Mouse (Mus musculus) MEL (cell line): ENCODE measurements around the gene Cntnap1. TPM values are rescaled to one million over a fixed set of nuclear protein-coding genes. Genes with fewer than 3 reads are reported as not detected.
"Not testable (repeated sequence)": the region's sequence is repeated elsewhere in the genome, so short reads cannot be mapped to it uniquely, and the experiment has no call there.

Experiments used
- DNase-seq: peaks from one replicate; pipeline ENCODE4 v3.0.0; 2011; ENCODE audit warnings: low read depth, low spot score
- H3K27ac ChIP-seq: 2 replicates; pipeline ENCODE4 v1.5.1; 2012; ENCODE audit warnings: low read depth, mild to moderate bottlenecking, control low read depth, low read length, moderate library complexity; ENCODE audit not compliant: control insufficient read depth
- H3K27me3 ChIP-seq, 2 experiments: fragments of 150-350 bp in 1 of 2; sonication (generic) in 1 of 2; 2 replicates each; pipeline ENCODE4 v1.6.1; 2012; ENCODE audit warnings: low read length in 2 of 2, mild to moderate bottlenecking in 2 of 2, improper control_type of control experiment in 1 of 2, moderate library complexity in 1 of 2; ENCODE audit not compliant: insufficient read depth in 2 of 2, control insufficient read depth in 1 of 2
- H3K36me3 ChIP-seq, 2 experiments: 2 replicates each; pipeline ENCODE4 v1.6.1; 2012 to 2014; ENCODE audit warnings: low read length in 2 of 2, improper control_type of control experiment in 1 of 2, inconsistent platforms in 1 of 2, mild to moderate bottlenecking in 1 of 2; ENCODE audit not compliant: insufficient read depth in 2 of 2, control insufficient read depth in 1 of 2
- H3K4me1 ChIP-seq, 2 experiments: fragments of 150-350 bp in 1 of 2; sonication (generic) in 1 of 2; 2 replicates each; pipeline ENCODE4 v1.6.1; 2012; ENCODE audit warnings: low read length in 2 of 2, improper control_type of control experiment in 1 of 2, mild to moderate bottlenecking in 1 of 2; ENCODE audit not compliant: insufficient read depth in 2 of 2, control insufficient read depth in 1 of 2
- H3K4me3 ChIP-seq, 2 experiments: fragments of 150-350 bp in 1 of 2; sonication (generic) in 1 of 2; 2 replicates each; pipeline ENCODE4 v1.5.1; 2012; ENCODE audit warnings: low read depth in 2 of 2, low read length in 2 of 2, mild to moderate bottlenecking in 2 of 2, moderate library complexity in 2 of 2, control low read depth in 1 of 2, improper control_type of control experiment in 1 of 2; ENCODE audit not compliant: control insufficient read depth in 1 of 2, insufficient read depth in 1 of 2
- H3K79me2 ChIP-seq: 2 replicates; pipeline ENCODE4 v1.6.1; 2012; ENCODE audit warnings: mild to moderate bottlenecking, low read length, moderate library complexity; ENCODE audit not compliant: control insufficient read depth, poor library complexity, insufficient read depth
- H3K9ac ChIP-seq: 2 replicates; pipeline ENCODE4 v1.6.1; 2012; ENCODE audit warnings: low read depth, mild to moderate bottlenecking, control low read depth, low read length, moderate library complexity; ENCODE audit not compliant: control insufficient read depth, poor library complexity, severe bottlenecking
- H3K9me3 ChIP-seq: fragments of 150-350 bp; sonication (generic); replicated peaks from 2 replicates; pipeline ENCODE4 v1.6.1; 2012; ENCODE audit warnings: mild to moderate bottlenecking, low read length, improper control_type of control experiment, moderate library complexity; ENCODE audit not compliant: insufficient read depth
- CHD1 ChIP-seq: IDR thresholded peaks from 2 replicates; pipeline ENCODE4 v1.6.1; 2012; ENCODE audit warnings: low read depth, mild to moderate bottlenecking, inconsistent platforms, low read length, improper control_type of control experiment
- CHD2 ChIP-seq: IDR thresholded peaks from 2 replicates; pipeline ENCODE4 v1.6.1; 2011; ENCODE audit warnings: low read length, improper control_type of control experiment
- CTCF ChIP-seq, 3 experiments: IDR thresholded peaks in 2 of 3; conservative IDR thresholded peaks in 1 of 3; 2 replicates each; pipeline ENCODE4 v1.5.1; 2011 to 2012; ENCODE audit warnings: low read length in 3 of 3, low read depth in 2 of 3, mild to moderate bottlenecking in 2 of 3, improper control_type of control experiment in 1 of 3, inconsistent platforms in 1 of 3, mixed read lengths in 1 of 3, moderate library complexity in 1 of 3; ENCODE audit not compliant: control insufficient read depth in 1 of 3, insufficient read depth in 1 of 3, poor library complexity in 1 of 3, severe bottlenecking in 1 of 3
- ELF1 ChIP-seq: IDR thresholded peaks from 2 replicates; pipeline ENCODE4 v1.6.1; 2014; ENCODE audit warnings: low read depth, mild to moderate bottlenecking, inconsistent platforms, low read length, improper control_type of control experiment, moderate library complexity
- GABPA ChIP-seq: IDR thresholded peaks from 2 replicates; pipeline ENCODE4 v1.6.1; 2012; ENCODE audit warnings: low read depth, mild to moderate bottlenecking, inconsistent platforms, low read length, improper control_type of control experiment, moderate library complexity
- NRF1 ChIP-seq: IDR thresholded peaks from 2 replicates; pipeline ENCODE4 v1.6.1; 2014; ENCODE audit warnings: low read depth, mild to moderate bottlenecking, inconsistent platforms, low read length, improper control_type of control experiment, moderate library complexity; ENCODE audit not compliant: poor library complexity, insufficient read depth, severe bottlenecking
- POLR2AphosphoS2 ChIP-seq: IDR thresholded peaks from 2 replicates; pipeline ENCODE4 v1.6.1; 2011; ENCODE audit warnings: low read length, improper control_type of control experiment
- TAL1 ChIP-seq: IDR thresholded peaks from 2 replicates; pipeline ENCODE4 v1.6.1; 2012; ENCODE audit warnings: mild to moderate bottlenecking, inconsistent platforms, low read length, moderate library complexity, mixed read lengths
- polyA plus RNA-seq, 2 experiments: library from polyadenylated mRNA; stranded (reverse) in 1 of 2; unstranded in 1 of 2; fragments of >175 nt in 1 of 2; fragments of >200 nt in 1 of 2; gene quantifications; 2 replicates each; pipeline versions ENCODE4 v1.2.1 to v1.2.4; 2012; ENCODE audit warnings: low replicate concordance in 2 of 2, low read depth in 1 of 2; ENCODE audit not compliant: insufficient read length in 2 of 2, insufficient read depth in 1 of 2, missing spikeins in 1 of 2
- total RNA-seq: library from RNA; depleted of rRNA; stranded (reverse); fragments of 300-350 nt; gene quantifications from 2 replicates; pipeline ENCODE4 v1.2.3, GENCODE M21; 2012

Cntnap1 gene
- total and polyA plus RNA-seq, 3 experiments, result 0.01 TPM; not detected in 2

DNA sequence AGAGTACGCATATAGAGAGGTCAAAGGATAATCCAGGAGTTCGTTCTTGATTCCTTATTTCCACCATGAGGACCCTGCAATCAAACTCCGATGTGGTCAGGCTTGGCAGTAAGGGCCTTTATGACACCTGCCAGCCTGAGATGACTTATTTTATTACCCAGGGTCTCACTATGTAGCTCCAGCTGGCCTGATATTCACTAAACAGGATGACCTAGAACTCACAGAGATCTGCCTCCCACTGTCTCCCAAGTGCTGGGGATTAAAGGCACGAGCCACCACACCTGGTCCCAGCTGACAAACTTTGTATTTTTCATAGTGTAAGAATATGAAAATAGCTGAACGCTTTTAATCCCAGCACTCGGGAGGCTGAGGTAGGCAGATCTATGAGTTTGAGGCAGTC is 15.2 kb upstream of the Cntnap1 start:
- Histone ChIP-seq H3K27me3 (peaks cover 1 to 3% of the 10 kb centered on the region in 2 experiments; a peak in 2 of 4 replicates), H3K4me1 (no peaks in the 10 kb centered on the region), H3K27ac (no peak overlapping the region), H3K79me2 (no peaks in the 10 kb centered on the region), H3K9me3 (no peaks in the 10 kb centered on the region), H3K36me3 (no peaks in the 10 kb centered on the region), H3K9ac (no peak overlapping the region), H3K4me3 (no peak overlapping the region)
- TF ChIP-seq NRF1 (no peak), TAL1 (no peak), CTCF (IDR thresholded peaks at IDR 0.05 in 2 of 3, conservative IDR thresholded peaks at IDR 0.05 in 1 of 3; ENCODE audit: control insufficient read depth in 1 of 3, insufficient read depth in 1 of 3, low read depth in 2 of 3, low read length in 3 of 3, poor library complexity in 1 of 3, severe bottlenecking in 1 of 3) (no peak), GABPA (no peak), ELF1 (no peak)
- DNase-seq, result no peak

DNA sequence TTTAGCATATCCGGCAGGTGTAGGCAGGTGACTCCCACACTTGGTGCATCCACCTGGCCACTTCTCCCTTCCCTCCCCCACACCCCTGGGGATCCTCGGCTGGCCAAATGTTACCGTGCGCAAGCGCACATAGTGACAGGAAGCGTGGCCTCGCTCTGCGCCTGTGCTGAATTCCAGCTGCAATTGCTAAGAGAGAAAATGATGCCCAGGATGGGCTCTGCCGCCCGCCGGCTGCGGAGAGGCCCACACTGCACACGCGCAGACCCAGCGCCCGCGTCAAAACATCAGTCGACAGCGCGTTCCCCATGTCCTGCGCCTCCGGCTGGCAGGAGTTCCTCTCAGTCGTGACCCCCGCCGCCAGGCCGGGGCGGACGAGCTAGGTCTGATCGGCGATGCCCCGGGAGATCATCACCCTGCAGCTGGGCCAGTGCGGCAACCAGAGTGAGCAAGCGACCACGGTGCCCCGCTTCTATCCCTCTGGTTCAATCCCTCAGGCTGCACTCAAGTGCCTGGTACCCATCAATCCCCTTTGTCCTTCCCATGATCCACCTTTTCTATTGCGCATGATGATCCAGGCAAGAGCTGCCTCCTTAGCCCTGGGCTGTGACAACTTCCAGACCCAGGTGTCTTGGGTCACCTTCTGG is 14.5 kb upstream of the Cntnap1 start, which contains the start of gene Tubg2:
Gene Tubg2, plus strand, starts transcription at position 180 of the 644 bp plus-strand sequence.
- Histone ChIP-seq H3K9ac (no peak within 1 kb of the TSS), H3K4me3 (no peak within 1 kb of the TSS), H3K36me3 (no peaks in the 10 kb centered on the region), H3K9me3 (no peaks in the 10 kb centered on the region), H3K27ac (no peak within 1 kb of the TSS), H3K27me3 (peaks cover 1 to 3% of the 10 kb centered on the region in 2 experiments; a peak in 2 of 4 replicates), H3K79me2 (no peaks in the 10 kb centered on the region), H3K4me1 (no peaks in the 10 kb centered on the region)
- no peak for DNase-seq
- TF ChIP-seq CHD2, result no peak
- TF ChIP-seq POLR2AphosphoS2, result no peak
- TF ChIP-seq CHD1, result no peak

DNA sequence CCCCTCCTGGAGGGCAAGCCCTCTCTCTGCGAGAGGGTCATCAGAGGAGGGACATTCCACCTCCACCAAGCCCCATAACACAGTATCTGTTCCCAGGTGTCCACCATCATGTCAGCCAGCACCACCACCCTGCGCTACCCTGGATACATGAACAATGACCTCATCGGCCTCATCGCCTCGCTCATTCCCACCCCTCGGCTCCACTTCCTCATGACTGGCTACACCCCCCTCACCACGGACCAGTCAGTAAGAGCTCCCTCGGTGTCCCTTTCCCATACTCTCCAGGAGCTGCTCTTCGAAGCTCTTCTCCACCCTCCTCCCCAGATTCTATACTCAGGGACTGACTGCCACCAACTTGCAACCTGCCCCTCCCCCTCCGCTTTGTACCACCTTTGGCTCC is 10.2 kb upstream of the Cntnap1 start:
- H3K27me3 ChIP-seq, H3K9ac ChIP-seq, H3K9me3 ChIP-seq, H3K79me2 ChIP-seq, H3K4me1 ChIP-seq, H3K27ac ChIP-seq, H3K36me3 ChIP-seq, H3K4me3 ChIP-seq, DNase-seq: not testable (repeated sequence)

DNA sequence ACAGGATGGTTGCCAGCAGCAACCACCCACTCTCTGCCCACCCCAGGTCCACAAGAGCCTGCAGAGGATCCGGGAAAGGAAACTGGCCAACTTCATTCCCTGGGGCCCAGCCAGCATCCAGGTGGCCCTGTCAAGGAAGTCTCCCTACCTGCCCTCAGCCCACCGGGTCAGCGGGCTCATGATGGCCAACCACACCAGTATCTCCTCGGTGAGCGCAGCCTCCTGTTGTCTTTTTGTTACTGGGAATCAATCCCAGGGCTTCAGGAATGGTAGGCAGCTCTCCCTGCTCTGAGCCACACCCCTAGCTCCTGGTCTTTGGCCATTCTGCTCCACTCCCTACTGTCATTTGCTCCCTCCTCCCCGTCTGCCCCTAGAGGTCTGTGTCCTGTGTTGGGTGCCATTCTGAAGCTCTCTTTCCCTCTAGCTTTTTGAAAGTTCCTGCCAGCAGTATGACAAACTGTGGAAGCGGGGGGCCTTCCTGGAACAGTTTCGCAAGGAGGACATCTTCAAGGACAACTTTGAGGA is 9.3 kb upstream of the Cntnap1 start:
- H3K4me3 ChIP-seq, H3K9me3 ChIP-seq, H3K79me2 ChIP-seq, H3K36me3 ChIP-seq, H3K27ac ChIP-seq, DNase-seq, H3K9ac ChIP-seq, H3K27me3 ChIP-seq, H3K4me1 ChIP-seq: not testable (repeated sequence)
